In the genomic region with DNA sequence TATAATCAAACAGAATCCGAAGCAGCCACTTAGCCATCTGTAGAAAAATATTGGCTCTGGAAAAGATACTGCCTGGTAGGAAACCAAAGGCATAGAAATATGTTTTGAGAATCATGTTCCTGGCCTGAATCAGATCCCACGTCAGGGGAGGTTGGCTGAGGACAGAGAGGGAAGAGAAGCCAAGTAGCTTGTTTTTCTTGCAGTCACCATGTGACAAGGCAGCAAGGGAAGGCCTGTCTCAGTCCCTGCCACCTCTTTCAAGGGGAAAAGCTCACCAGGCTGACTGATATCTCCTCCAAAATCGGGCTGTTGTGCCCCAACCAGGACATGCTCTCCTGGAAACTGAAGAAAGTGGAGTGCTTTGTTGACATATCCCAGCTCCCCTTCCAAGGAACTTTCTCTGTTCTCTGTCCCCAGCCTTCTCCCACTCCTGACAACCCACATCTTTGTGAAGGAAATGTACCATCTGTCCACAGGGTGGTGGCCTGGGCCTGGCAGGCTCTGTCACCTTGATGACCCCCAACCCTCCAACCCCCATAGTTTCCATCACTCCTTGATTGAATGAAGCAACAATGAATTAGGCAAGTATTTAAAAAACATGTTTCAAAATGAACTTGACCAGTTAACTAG, we compare ENCODE assay signal across 11 mouse cellular contexts.
DNase-seq lines count a peak whose midpoint lies in the region; ATAC-seq and TF ChIP-seq lines count a peak whose summit lies in the region.
"Had no signal": no experiment of that assay in that cellular context is flagged by ENCODE, and none has a peak within 500 bp of the region (broad histone marks: within the 10 kb centered on the region; RNA-seq: fewer than 3 reads in every experiment).

No protein-coding gene starts in this region.

- no peak overlapping the region for H3K4me2 ChIP-seq in kidney, embryonic 14.5 days (replicated peaks; ENCODE audit: low read depth, low read length)
- no peak overlapping the region for H3K4me2 ChIP-seq in lung, embryonic 15.5 days
- H3K4me2 ChIP-seq in midbrain, embryonic 11.5 days, result no peak overlapping the region
- H3K4me2 ChIP-seq: embryonic facial prominence, embryonic 13.5 days had no signal

- no peak for TF ChIP-seq CTCF in kidney, adult 2 months (conservative IDR thresholded peaks at IDR 0.05; ENCODE audit: insufficient read depth, insufficient read length, low read depth, low read length)

- DNase-seq in kidney, adult 2 months, result peak; percentile 33
- DNase-seq in cerebellum, adult 11-12 months, result peak; percentile 78
- DNase-seq in gastrocnemius, adult 8-10 months (ENCODE audit: low spot score in 2 of 2), result peak; percentile 70 to 74
- no peak for DNase-seq in ovary, postnatal 10 days (ENCODE audit: low spot score)
- DNase-seq in testis, postnatal 10 days (ENCODE audit: low spot score), result no peak
- no peak for DNase-seq in midbrain, embryonic 11.5 days (ENCODE audit: low spot score, missing footprints)

- H3K36me3 ChIP-seq in kidney, adult 2 months (ENCODE audit: control insufficient read depth, insufficient read depth, low read length), result no peaks in the 10 kb centered on the region
- no peaks in the 10 kb centered on the region for H3K36me3 ChIP-seq in kidney, embryonic 14.5 days (ENCODE audit: control insufficient read depth, insufficient read depth, low read length)
- H3K36me3 ChIP-seq in lung, embryonic 15.5 days, result no peaks in the 10 kb centered on the region
- H3K36me3 ChIP-seq in midbrain, embryonic 11.5 days (ENCODE audit: control insufficient read depth, insufficient read depth, low read length), result no peaks in the 10 kb centered on the region
- H3K36me3 ChIP-seq: embryonic facial prominence, embryonic 13.5 days; G1E had no signal

- H3K27ac ChIP-seq in kidney, adult 2 months (ENCODE audit: insufficient read depth, low read depth, low read length), result 0 out of 2 replicates have a peak overlapping the region, but pooled peaks have one; percentile 8
- H3K27ac ChIP-seq in kidney, embryonic 14.5 days (ENCODE audit: low read depth, low read length), result no peak overlapping the region
- no peak overlapping the region for H3K27ac ChIP-seq in lung, embryonic 15.5 days
- H3K27ac ChIP-seq in midbrain, embryonic 11.5 days (ENCODE audit: low read depth, low read length), result no peak overlapping the region
- H3K27ac ChIP-seq: embryonic facial prominence, embryonic 13.5 days had no signal

- H3K27me3 ChIP-seq in kidney, adult 2 months (replicated peaks; ENCODE audit: control insufficient read depth, insufficient read depth, low read length), result no peaks in the 10 kb centered on the region
- H3K27me3 ChIP-seq in kidney, embryonic 14.5 days (ENCODE audit: control insufficient read depth, insufficient read depth, low read length), result no peaks in the 10 kb centered on the region
- no peaks in the 10 kb centered on the region for H3K27me3 ChIP-seq in lung, embryonic 15.5 days
- H3K27me3 ChIP-seq in midbrain, embryonic 11.5 days (ENCODE audit: control insufficient read depth, insufficient read depth, low read length), result peaks cover 11% of the 10 kb centered on the region
- H3K27me3 ChIP-seq: embryonic facial prominence, embryonic 13.5 days; megakaryocyte, embryonic 14.5 days had no signal

- no peak overlapping the region for H3K4me3 ChIP-seq in kidney, adult 2 months (ENCODE audit: insufficient read depth, low read depth, low read length)
- no peak overlapping the region for H3K4me3 ChIP-seq in kidney, embryonic 14.5 days (ENCODE audit: low read length)
- no peak overlapping the region for H3K4me3 ChIP-seq in lung, embryonic 15.5 days
- no peak overlapping the region for H3K4me3 ChIP-seq in midbrain, embryonic 11.5 days (ENCODE audit: low read depth, low read length)
- H3K4me3 ChIP-seq: embryonic facial prominence, embryonic 13.5 days; megakaryocyte, embryonic 14.5 days had no signal

- no peaks in the 10 kb centered on the region for H3K9me3 ChIP-seq in kidney, embryonic 14.5 days (ENCODE audit: control insufficient read depth, low read length)
- H3K9me3 ChIP-seq in lung, embryonic 15.5 days, result no peaks in the 10 kb centered on the region
- no peaks in the 10 kb centered on the region; the same call in 1 of the 2 replicates for H3K9me3 ChIP-seq in midbrain, embryonic 11.5 days (ENCODE audit: control insufficient read depth, low read length)

- H3K9ac ChIP-seq in kidney, embryonic 14.5 days (ENCODE audit: low read depth, low read length), result no peak overlapping the region
- no peak overlapping the region for H3K9ac ChIP-seq in lung, embryonic 15.5 days
- no peak overlapping the region for H3K9ac ChIP-seq in midbrain, embryonic 11.5 days (ENCODE audit: low read length)
- H3K9ac ChIP-seq: embryonic facial prominence, embryonic 13.5 days had no signal

- no peak for ATAC-seq in kidney, embryonic 14.5 days (ENCODE audit: low FRiP score, low TSS enrichment)
- ATAC-seq in lung, embryonic 15.5 days (ENCODE audit: borderline replicate concordance, extremely low read depth, low FRiP score, low TSS enrichment), result peak; percentile 55; the same call in 1 of the 2 replicates
- no peak for ATAC-seq in midbrain, embryonic 11.5 days (ENCODE audit: low FRiP score)

- no peak for TF ChIP-seq POLR2A in kidney, adult 2 months (IDR thresholded peaks at IDR 0.05; ENCODE audit: low read depth, low read length)

- H3K4me1 ChIP-seq in kidney, adult 2 months (ENCODE audit: control insufficient read depth, insufficient read depth, low read length), result no peaks in the 10 kb centered on the region
- H3K4me1 ChIP-seq in kidney, embryonic 14.5 days (ENCODE audit: control insufficient read depth, insufficient read depth, low read length), result no peaks in the 10 kb centered on the region
- H3K4me1 ChIP-seq in lung, embryonic 15.5 days, result no peaks in the 10 kb centered on the region
- H3K4me1 ChIP-seq in midbrain, embryonic 11.5 days (ENCODE audit: control insufficient read depth, insufficient read depth, low read length), result no peaks in the 10 kb centered on the region; the same call in 1 of the 2 replicates
- H3K4me1 ChIP-seq: embryonic facial prominence, embryonic 13.5 days; megakaryocyte, embryonic 14.5 days had no signal

- WGBS in kidney, adult 2 months, result 53% methylated on average over 3 of the region's 3 CpGs
- WGBS in kidney, embryonic 14.5 days, result 57% methylated on average over 3 of the region's 3 CpGs
- 23% methylated on average over 3 of the region's 3 CpGs for WGBS in lung, embryonic 15.5 days
- 79% methylated on average over 3 of the region's 3 CpGs for WGBS in midbrain, embryonic 11.5 days

Comparison
In these comparisons a context has a peak if more than half of its experiments do, and no peak if none do; other contexts are left out.
1. DNase-seq: peak in kidney, adult 2 months (single experiment), cerebellum, adult 11-12 months (single experiment) and gastrocnemius, adult 8-10 months (2 of 2); none in ovary, postnatal 10 days (single experiment), testis, postnatal 10 days (single experiment) and midbrain, embryonic 11.5 days (single experiment).